Mouse (Mus musculus) liver, embryonic 11.5 days (tissue): ENCODE data around the gene Rnf216. TPM values are rescaled to one million over a fixed set of nuclear protein-coding genes. Genes with fewer than 3 reads are reported as not detected.
A peak's percentile ranks its signal among the peaks of the same experiment; 100 is the strongest.

ENCODE experiments used
- ATAC-seq: fragments of 200-750 bp; cut with Nextera tagmentation; replicated peaks from 2 replicates; pipeline ENCODE4 v1.8.0; 2017; ENCODE audit warnings: moderate number of reproducible peaks, mild to moderate bottlenecking, moderate TSS enrichment, moderate library complexity; ENCODE audit not compliant: low FRiP score
- DNase-seq: peaks from one replicate; pipeline ENCODE4 v3.0.0-alpha.2; 2017; ENCODE audit warnings: low spot score
- H3K27ac ChIP-seq: fragments of 300-500 bp; sonication (generic); 2 replicates; pipeline ENCODE4 v1.5.1; 2014; ENCODE audit warnings: mild to moderate bottlenecking, low read depth, low read length, control low read depth
- H3K27me3 ChIP-seq: fragments of 300-500 bp; sonication (generic); replicated peaks from 2 replicates; pipeline ENCODE4 v1.6.1; 2014; ENCODE audit warnings: low read length, mixed read lengths; ENCODE audit not compliant: control insufficient read depth, insufficient read depth
- H3K36me3 ChIP-seq: fragments of 300-500 bp; sonication (generic); 2 replicates; pipeline ENCODE4 v1.6.1; 2014; ENCODE audit warnings: mild to moderate bottlenecking, low read length, moderate library complexity, mixed read lengths; ENCODE audit not compliant: control insufficient read depth, insufficient read depth
- H3K4me1 ChIP-seq: fragments of 300-500 bp; sonication (generic); replicated peaks from 2 replicates; pipeline ENCODE4 v1.6.1; 2014; ENCODE audit warnings: low read length, mixed read lengths; ENCODE audit not compliant: control insufficient read depth, insufficient read depth
- H3K4me2 ChIP-seq: fragments of 300-500 bp; sonication (generic); 2 replicates; pipeline ENCODE4 v1.6.1; 2014; ENCODE audit warnings: mild to moderate bottlenecking, control low read depth, moderate library complexity
- H3K4me3 ChIP-seq: fragments of 300-500 bp; sonication (generic); 2 replicates; pipeline ENCODE4 v1.5.1; 2014; ENCODE audit warnings: low read depth, low read length, control low read depth
- H3K9ac ChIP-seq: fragments of 300-500 bp; sonication (generic); 2 replicates; pipeline ENCODE4 v1.6.1; 2014; ENCODE audit warnings: low read depth, low read length, control low read depth
- H3K9me3 ChIP-seq: fragments of 300-500 bp; sonication (generic); 2 replicates; pipeline ENCODE4 v1.6.1; 2016; ENCODE audit warnings: low read length, inconsistent platforms, mixed read lengths; ENCODE audit not compliant: control insufficient read depth
- WGBS: fragments of 180-500 bp; shearing (Covaris S2); extraction: QIAGEN DNeasy Blood & Tissue Kit; methylation state at CpG from one replicate; pipeline ENCODE4 v1.1.7; 2014; 5-methylcytosine and 5-hydroxymethylcytosine counted together
- polyA plus RNA-seq: library from polyadenylated mRNA; unstranded; fragments of >200 nt; fragmentation: Nextera tagmentation; extraction: Ambion mirVana; gene quantifications from 2 replicates; pipeline ENCODE4 v1.2.1, GENCODE M21; 2014

Rnf216 gene
- polyA plus RNA-seq, 1 experiment from 2014 or later = 34.7 TPM

- no peak for DNase-seq
These were observed 27.9 kb downstream of the Rnf216 start for GRCm38 (mm10) chr5:143084898-143085297.

GRCm38 (mm10) chr5:143079806-143080205 lies 33.0 kb downstream of the Rnf216 start:
- Histone ChIP-seq H3K9ac (no peak overlapping the region), H3K4me1 (0 out of 2 replicates have a peak, but pooled peaks cover 5% of the 10 kb centered on the region), H3K36me3 (peaks cover 30% of the 10 kb centered on the region), H3K9me3 (no peaks in the 10 kb centered on the region), H3K4me3 (no peak overlapping the region), H3K4me2 (no peak overlapping the region), H3K27ac (no peak overlapping the region), H3K27me3 (no peaks in the 10 kb centered on the region)
- ATAC-seq (no peak), DNase-seq (no peak)
- 97% methylated on average over 1 of the region's 1 CpGs for WGBS

More at GRCm38 (mm10) chr5:143084898-143085297, 27.9 kb downstream of the Rnf216 start:
- no peaks in the 10 kb centered on the region for H3K27me3 ChIP-seq
- no peak overlapping the region for H3K4me2 ChIP-seq
- H3K36me3 ChIP-seq = peaks cover 17% of the 10 kb centered on the region; the same call in 1 of the 2 replicates
- no peak overlapping the region for H3K27ac ChIP-seq
- no peak for ATAC-seq
- H3K4me1 ChIP-seq = no peaks in the 10 kb centered on the region
- no peak overlapping the region for H3K9ac ChIP-seq
- no peak overlapping the region for H3K4me3 ChIP-seq
- WGBS = 66% methylated on average over 4 of the region's 4 CpGs
- H3K9me3 ChIP-seq = no peaks in the 10 kb centered on the region

- Histone ChIP-seq H3K4me3 (no peak overlapping the region), H3K36me3 (peaks cover 35% of the 10 kb centered on the region), H3K9ac (no peak overlapping the region), H3K27me3 (no peaks in the 10 kb centered on the region), H3K27ac (no peak overlapping the region), H3K9me3 (no peaks in the 10 kb centered on the region), H3K4me1 (0 out of 2 replicates have a peak, but pooled peaks cover 5% of the 10 kb centered on the region), H3K4me2 (no peak overlapping the region)
- DNase-seq (no peak), ATAC-seq (peak; percentile 56; the same call in 1 of the 2 replicates)
- WGBS = 58% methylated on average over 3 of the region's 3 CpGs
These were observed 36.1 kb downstream of the Rnf216 start for GRCm38 (mm10) chr5:143076603-143077143.

GRCm38 (mm10) chr5:143075987-143076386 lies 36.8 kb downstream of the Rnf216 start:
- H3K9me3 ChIP-seq = no peaks in the 10 kb centered on the region
- no peak overlapping the region for H3K9ac ChIP-seq
- no peaks in the 10 kb centered on the region for H3K27me3 ChIP-seq
- H3K36me3 ChIP-seq = peaks cover 34% of the 10 kb centered on the region
- no peak overlapping the region for H3K27ac ChIP-seq
- H3K4me1 ChIP-seq = 0 out of 2 replicates have a peak, but pooled peaks cover 5% of the 10 kb centered on the region
- no peak for ATAC-seq
- no peak overlapping the region for H3K4me3 ChIP-seq
- no peak for DNase-seq
- H3K4me2 ChIP-seq = no peak overlapping the region
- WGBS = 94% methylated on average over 2 of the region's 2 CpGs

GRCm38 (mm10) chr5:143069048-143069447 lies 43.7 kb downstream of the Rnf216 start:
- 78% methylated on average over 2 of the region's 2 CpGs for WGBS
- H3K4me1 ChIP-seq = peaks cover 25% of the 10 kb centered on the region
- H3K36me3 ChIP-seq = peaks cover 25% of the 10 kb centered on the region
- H3K4me2 ChIP-seq = no peak overlapping the region
- no peaks in the 10 kb centered on the region for H3K27me3 ChIP-seq
- peak overlapping the region; percentile 49 for H3K27ac ChIP-seq
- no peaks in the 10 kb centered on the region for H3K9me3 ChIP-seq
- no peak overlapping the region for H3K4me3 ChIP-seq
- no peak overlapping the region for H3K9ac ChIP-seq
- no peak for DNase-seq
- no peak; the same call in 1 of the 2 replicates for ATAC-seq

- peaks cover 19% of the 10 kb centered on the region for H3K36me3 ChIP-seq
- 91% methylated on average over 3 of the region's 3 CpGs for WGBS
- no peak overlapping the region for H3K4me2 ChIP-seq
- DNase-seq (no peak), ATAC-seq (no peak)
- H3K9ac ChIP-seq = no peak overlapping the region
- peak overlapping the region; percentile 49; the same call in 1 of the 2 replicates for H3K27ac ChIP-seq
- H3K27me3 ChIP-seq = no peaks in the 10 kb centered on the region
- H3K4me1 ChIP-seq = peaks cover 25% of the 10 kb centered on the region
- no peak overlapping the region for H3K4me3 ChIP-seq
- no peaks in the 10 kb centered on the region for H3K9me3 ChIP-seq
These were observed 44.4 kb downstream of the Rnf216 start for GRCm38 (mm10) chr5:143068382-143068781.

- peaks cover 29% of the 10 kb centered on the region for H3K4me1 ChIP-seq
- ATAC-seq (peak; percentile 91), DNase-seq (peak; percentile 71)
- H3K36me3 ChIP-seq = peaks cover 17% of the 10 kb centered on the region
- H3K4me2 ChIP-seq = peak overlapping the region; percentile 40
- H3K27ac ChIP-seq = peak overlapping the region; percentile 79
- H3K9ac ChIP-seq = no peak overlapping the region
- 8% methylated on average over 1 of the region's 1 CpGs for WGBS
- no peaks in the 10 kb centered on the region for H3K27me3 ChIP-seq
- no peaks in the 10 kb centered on the region for H3K9me3 ChIP-seq
- no peak overlapping the region for H3K4me3 ChIP-seq
These were observed 46.2 kb downstream of the Rnf216 start for GRCm38 (mm10) chr5:143066551-143066958.

GRCm38 (mm10) chr5:143066096-143066495 lies 46.7 kb downstream of the Rnf216 start:
- peak overlapping the region; percentile 6; the same call in 1 of the 2 replicates for H3K4me2 ChIP-seq

GRCm38 (mm10) chr5:143065230-143065629 lies 47.6 kb downstream of the Rnf216 start:
- Histone ChIP-seq H3K9ac (no peak overlapping the region), H3K4me2 (no peak overlapping the region), H3K4me3 (no peak overlapping the region), H3K9me3 (no peaks in the 10 kb centered on the region), H3K36me3 (peaks cover 17% of the 10 kb centered on the region), H3K27ac (no peak overlapping the region), H3K4me1 (peaks cover 42% of the 10 kb centered on the region), H3K27me3 (no peaks in the 10 kb centered on the region)
- WGBS = 87% methylated on average over 2 of the region's 2 CpGs
- ATAC-seq (no peak), DNase-seq (no peak)

More at GRCm38 (mm10) chr5:143066096-143066495, 46.7 kb downstream of the Rnf216 start:
- H3K4me1 ChIP-seq = peaks cover 33% of the 10 kb centered on the region
- H3K9ac ChIP-seq = no peak overlapping the region
- ATAC-seq (peak; percentile 60), DNase-seq (no peak)
- no peak overlapping the region for H3K4me3 ChIP-seq
- H3K36me3 ChIP-seq = peaks cover 17% of the 10 kb centered on the region
- H3K9me3 ChIP-seq = no peaks in the 10 kb centered on the region
- H3K27ac ChIP-seq = no peak overlapping the region
- no peaks in the 10 kb centered on the region for H3K27me3 ChIP-seq
- 89% methylated on average over 1 of the region's 1 CpGs for WGBS
